Mouse (Mus musculus) cerebellum, adult 9-11 months (tissue): ENCODE results near the gene Prox1.

ENCODE experiments used
- DNase-seq: peaks from one replicate; pipeline ENCODE4 v3.0.0; 2022

The Prox1 gene

GRCm38 (mm10) chr1:190140519-190140918 is 30.0 kb downstream of the Prox1 start:
- no peak for DNase-seq

GRCm38 (mm10) chr1:190139711-190140405 is 30.7 kb downstream of the Prox1 start:
- no peak for DNase-seq

DNA sequence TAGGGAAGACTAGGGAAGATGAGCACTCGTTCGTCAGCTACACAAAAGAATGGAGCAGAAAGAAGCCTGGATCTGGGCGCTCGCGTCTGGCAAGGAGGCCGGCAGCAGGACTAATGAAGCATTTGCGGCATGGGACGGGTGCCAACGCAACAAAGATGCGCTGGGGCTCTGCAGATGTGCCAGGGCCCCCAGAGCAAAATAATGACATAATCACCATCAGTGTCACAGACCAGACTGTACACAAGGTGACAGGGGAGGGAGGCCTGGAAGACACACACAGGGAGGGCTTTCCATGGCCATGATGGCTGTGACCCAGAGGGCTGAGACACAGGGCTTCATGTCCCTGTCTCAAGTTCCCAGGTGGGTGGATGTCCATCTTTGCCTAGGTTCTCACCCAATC is 32.6 kb downstream of the Prox1 start:
- DNase-seq, result peak; percentile 29

- DNase-seq, result no peak
These were observed 37.6 kb downstream of the Prox1 start for GRCm38 (mm10) chr1:190132897-190133296.

- DNase-seq, result no peak
These were observed 39.6 kb downstream of the Prox1 start for GRCm38 (mm10) chr1:190130888-190131287.

- no peak for DNase-seq
These were observed 41.0 kb downstream of the Prox1 start for GRCm38 (mm10) chr1:190129553-190129952.

DNA sequence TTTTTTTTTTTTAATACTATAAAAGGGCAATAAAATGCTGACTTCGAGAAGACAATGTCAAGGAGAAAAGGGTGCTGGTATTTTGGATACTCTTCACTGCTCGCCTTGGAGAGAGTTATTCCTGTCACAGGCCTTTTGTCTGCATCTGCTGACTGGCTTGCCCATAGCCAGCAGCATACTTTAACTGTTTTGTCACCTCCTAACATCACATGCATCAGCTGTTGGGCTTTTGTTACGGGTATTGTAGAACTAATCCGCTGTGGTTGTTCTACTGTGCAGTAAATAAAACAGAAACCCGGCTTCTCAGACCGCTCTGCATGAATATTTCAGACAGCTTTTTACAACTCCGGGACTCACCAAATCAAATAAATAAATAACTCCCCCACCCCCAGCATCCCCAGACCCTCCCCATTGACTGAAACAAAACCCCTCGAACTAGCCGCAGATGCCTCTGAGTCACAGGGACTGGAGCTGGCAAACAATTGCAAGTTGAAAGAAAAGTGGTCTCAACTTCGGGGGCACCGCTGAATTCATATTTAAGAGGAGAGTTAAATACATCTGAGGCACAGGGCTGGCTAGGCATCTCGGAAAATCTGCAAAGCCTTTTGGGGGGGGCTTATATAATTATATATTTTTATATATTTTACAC is 41.7 kb downstream of the Prox1 start:
- DNase-seq, result no peak

DNA sequence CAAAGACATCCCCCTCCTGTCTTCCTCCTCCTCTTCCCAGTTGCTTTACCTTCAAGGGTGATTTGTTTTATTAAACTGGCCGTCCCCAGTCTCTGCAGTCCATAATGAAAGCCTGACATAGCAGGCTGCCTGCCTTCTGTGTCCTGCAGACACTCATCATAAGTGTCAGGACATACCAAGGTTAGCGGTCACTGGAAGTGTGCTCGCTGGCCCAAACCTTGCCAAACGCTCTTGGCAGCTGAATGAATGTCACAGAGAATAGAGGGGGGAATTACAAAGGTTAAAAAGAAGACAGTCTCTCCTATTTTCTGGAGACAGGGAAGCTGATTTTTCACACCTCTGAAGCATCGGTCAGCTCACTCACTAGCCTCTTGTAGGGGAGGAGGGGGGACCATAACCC is 42.6 kb downstream of the Prox1 start:
- DNase-seq, result no peak

DNA sequence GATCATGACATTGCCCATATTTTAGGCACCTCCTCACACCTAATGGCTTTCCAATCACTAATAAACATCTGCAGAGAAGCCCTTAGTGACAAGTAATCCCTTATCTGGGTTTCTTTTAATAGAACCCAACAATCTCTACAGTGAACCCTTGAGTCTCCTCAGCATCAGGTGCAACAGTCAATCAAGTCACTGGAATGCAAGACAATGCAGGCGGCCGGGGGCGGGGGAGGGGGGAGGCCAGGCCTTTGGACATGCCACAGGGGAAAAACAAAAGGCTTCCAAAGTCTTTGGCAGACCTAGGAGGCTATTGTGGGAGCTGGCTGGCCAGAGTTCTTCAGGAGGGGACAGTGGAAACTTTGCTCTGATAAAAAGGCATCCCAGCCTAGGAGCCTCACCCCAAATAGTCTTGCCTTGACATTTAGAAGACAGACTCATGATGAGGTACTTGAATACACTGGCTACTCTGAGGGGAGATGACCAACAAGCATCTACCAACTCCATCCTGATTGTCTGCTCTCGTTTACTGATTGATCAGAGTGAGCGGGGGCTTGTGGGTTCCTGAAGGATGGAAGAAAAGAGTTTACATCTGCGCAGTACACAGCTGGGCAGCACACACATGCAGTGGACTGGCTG is 43.2 kb downstream of the Prox1 start:
- DNase-seq, result no peak

GRCm38 (mm10) chr1:190124961-190125739 is 45.4 kb downstream of the Prox1 start:
- DNase-seq, result peak; percentile 18

- DNase-seq, result no peak
These were observed 47.1 kb downstream of the Prox1 start for GRCm38 (mm10) chr1:190123404-190123803.

DNA sequence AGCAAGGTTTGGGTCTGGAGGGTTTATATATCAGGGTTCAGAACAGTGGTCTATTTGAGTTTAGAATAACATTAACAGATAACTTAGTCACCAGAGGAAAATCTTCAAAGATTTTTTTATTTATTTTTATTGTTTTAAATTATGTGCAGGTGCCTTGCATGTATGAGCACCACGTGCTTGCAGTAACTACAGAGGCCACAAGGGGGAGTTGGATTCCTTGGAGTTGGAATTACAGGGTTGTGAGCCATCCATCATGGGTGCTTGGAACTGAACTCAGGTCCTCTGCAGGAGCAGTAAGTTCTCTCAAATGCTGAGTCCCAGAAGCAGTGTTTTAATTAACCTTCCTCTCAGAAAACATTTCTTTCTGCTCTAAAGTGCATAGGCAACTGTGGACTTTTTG is 54.5 kb downstream of the Prox1 start:
- DNase-seq, result no peak

DNA sequence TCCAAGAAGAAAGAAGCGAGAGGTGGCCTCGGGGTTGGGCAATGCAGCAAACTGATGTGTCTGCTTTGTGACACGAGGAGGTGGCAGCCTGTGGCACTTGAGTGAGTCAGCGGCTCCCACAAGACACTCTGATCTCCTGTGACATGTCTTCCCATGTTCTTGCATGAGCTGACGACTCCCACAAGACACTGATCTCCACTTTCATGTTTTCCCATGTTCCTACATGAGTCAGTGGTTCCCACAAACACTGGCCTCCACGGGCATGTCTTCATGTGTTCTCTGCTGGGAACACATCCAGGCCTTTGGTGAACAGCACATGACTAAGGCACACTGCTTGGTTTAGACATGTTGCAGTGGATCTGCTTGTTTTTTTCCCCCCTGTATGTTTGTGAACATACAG is 58.8 kb downstream of the Prox1 start:
- no peak for DNase-seq

DNA sequence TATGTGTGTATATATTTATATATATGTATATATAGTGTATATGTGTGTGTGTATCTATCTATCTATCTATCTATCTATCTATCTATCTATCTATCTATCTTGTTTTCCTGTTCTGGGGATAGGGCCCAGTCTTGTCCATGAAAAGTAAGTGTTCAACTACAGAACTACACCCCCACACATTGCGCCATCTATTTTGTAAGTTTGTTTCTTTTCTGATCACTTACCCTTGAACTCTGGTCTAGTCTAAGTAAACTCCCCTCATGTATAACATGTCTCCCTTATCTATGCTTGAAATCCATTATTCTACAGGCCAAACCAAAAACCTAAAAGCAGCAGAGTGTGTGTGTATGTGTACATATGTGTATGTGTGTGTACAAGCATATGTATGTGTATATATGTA is 62.9 kb downstream of the Prox1 start:
- DNase-seq, result no peak

GRCm38 (mm10) chr1:190106674-190107420 is 63.7 kb downstream of the Prox1 start:
- DNase-seq, result no peak

DNA sequence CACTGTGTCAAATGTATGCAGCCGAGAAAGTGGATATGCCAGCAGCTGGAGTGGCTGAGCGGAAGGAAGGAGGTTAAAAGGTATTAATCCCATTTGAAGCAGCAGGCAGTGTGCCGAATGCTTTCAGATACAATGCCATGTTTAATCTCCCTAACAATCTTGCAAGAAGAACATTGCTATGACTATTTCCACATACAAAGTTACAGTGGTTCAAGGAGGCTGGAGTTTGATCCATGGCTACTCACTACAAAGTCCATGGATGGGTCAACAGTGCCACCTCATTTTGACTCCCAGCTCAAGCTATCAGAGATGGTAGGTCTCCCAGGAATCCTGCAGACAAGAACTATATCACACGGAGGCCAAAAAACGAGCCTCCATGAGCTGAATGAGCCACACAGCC is 64.5 kb downstream of the Prox1 start:
- DNase-seq, result no peak

GRCm38 (mm10) chr1:190093326-190093725 is 77.2 kb downstream of the Prox1 start:
- DNase-seq, result no peak

DNA sequence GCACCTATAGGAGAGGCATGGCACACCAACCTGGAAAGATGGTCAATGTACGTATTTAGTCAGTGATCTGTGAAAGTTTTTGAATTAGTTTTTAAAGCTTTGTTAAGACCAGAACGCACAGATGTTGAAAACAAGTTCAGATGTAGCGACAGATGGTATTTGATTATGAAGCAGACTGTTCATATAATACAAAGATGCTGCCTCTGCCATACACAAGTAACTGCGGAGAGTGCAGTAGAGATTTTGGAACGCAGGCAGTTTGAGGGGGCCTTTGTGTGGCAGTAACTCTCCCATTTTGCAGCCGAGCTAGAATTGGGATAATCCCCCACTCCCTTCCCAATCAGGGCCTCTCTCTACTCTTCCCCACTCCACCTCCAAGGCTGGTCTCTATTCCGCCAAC is 78.4 kb downstream of the Prox1 start:
- DNase-seq, result no peak

- DNase-seq, result no peak
These were observed 81.6 kb downstream of the Prox1 start for GRCm38 (mm10) chr1:190088929-190089328.

GRCm38 (mm10) chr1:190085703-190086102 is 84.8 kb downstream of the Prox1 start:
- peak; percentile 72 for DNase-seq

DNA sequence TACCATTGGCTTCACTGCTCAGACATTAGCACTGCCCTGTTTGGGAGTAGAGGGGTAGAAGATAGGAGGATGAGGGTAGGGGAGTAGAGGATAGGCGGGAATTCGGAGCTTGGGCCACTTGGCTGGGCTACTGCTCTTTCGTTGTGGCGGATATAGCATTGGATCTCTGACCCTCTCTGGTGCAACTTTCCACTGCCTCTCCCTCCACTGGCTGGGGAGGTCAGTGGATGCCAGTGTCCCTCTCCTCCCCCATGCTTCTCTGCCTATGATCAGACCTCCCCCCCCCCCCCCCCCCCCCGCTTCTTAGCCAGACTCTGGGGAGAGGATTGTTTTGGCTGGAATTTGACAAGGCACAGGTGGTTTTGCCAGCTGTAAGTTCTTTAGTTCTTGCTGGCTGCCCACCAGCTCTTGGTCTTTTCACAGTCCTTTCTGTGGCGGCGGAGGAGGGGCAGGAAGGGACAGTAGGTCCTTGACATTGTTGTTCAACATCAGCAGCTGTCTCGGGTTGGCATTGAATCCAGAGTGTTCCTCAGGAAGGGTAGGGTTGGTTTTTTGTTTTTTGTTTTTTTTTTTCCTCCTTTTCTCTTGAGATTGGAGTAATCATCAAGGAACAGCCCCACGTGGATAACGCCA is 90.8 kb downstream of the Prox1 start:
- no peak for DNase-seq

GRCm38 (mm10) chr1:190076601-190077000 is 93.9 kb downstream of the Prox1 start:
- no peak for DNase-seq
